Mouse (Mus musculus): Measurements from ENCODE around the gene Syt13. TPM values are rescaled to one million over a fixed set of nuclear protein-coding genes. Genes with fewer than 3 reads are reported as not detected.

Gene Syt13
- total and polyA plus RNA-seq, 2 experiments from 2014 or later, result 0.11 to 0.31 TPM

DNA sequence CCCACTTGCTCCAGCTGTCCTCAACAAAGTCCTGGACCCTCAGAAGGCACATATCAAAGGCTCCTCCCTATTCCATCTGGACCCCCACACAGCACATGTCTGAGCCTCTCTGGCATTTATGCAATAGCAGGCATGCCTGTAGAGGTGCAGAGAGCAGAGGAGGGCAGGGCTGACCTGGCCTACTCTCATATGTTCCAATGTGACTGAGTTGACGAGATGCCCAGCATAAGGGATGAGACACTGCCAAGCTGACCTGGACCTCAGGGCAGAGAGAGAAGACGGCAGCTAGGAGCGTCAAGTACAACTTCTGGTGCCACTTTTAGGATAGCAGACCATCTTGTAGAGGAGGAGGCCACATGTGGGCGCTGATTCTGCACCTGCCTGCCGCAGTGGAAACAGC, 77.1 kb downstream of the Syt13 start:
- 89% methylated on average over 5 of the region's 5 CpGs for WGBS
- Histone ChIP-seq H3K36me3 (replicated peaks; ENCODE audit: control insufficient read depth, insufficient read depth, low read length) (peaks cover 16% of the 10 kb centered on the region), H3K4me1 (ENCODE audit: control insufficient read depth, insufficient read depth) (peaks cover 26% of the 10 kb centered on the region), H3K27me3 (ENCODE audit: control insufficient read depth, insufficient read depth, low read length) (no peaks in the 10 kb centered on the region), H3K4me3 (ENCODE audit: low read depth, low read length) (no peak overlapping the region), H3K9me3 (replicated peaks; ENCODE audit: control insufficient read depth, low read length) (no peaks in the 10 kb centered on the region), H3K9ac (replicated peaks; ENCODE audit: low read depth, low read length) (no peak overlapping the region), H3K27ac (ENCODE audit: low read depth) (no peak overlapping the region), H3K4me2 (ENCODE audit: low read depth, low read length) (no peak overlapping the region)
- ATAC-seq (ENCODE audit: insufficient read depth, low read depth) (no peak), DNase-seq (ENCODE audit: low spot score) (no peak)
- TF ChIP-seq CTCF (IDR thresholded peaks at IDR 0.05; ENCODE audit: low read depth) (no peak), EP300 (IDR thresholded peaks at IDR 0.05; ENCODE audit: low read depth) (no peak)

- DNase-seq (ENCODE audit: low spot score) (no peak), ATAC-seq (ENCODE audit: insufficient read depth, low read depth) (no peak)
- TF ChIP-seq CTCF (IDR thresholded peaks at IDR 0.05; ENCODE audit: low read depth) (no peak), EP300 (IDR thresholded peaks at IDR 0.05; ENCODE audit: low read depth) (no peak)
- no peak overlapping the region for H3K4me2 ChIP-seq (ENCODE audit: low read depth, low read length)
- no peaks in the 10 kb centered on the region for H3K27me3 ChIP-seq (ENCODE audit: control insufficient read depth, insufficient read depth, low read length)
- H3K9ac ChIP-seq (replicated peaks; ENCODE audit: low read depth, low read length), result no peak overlapping the region
- no peak overlapping the region for H3K27ac ChIP-seq (ENCODE audit: low read depth)
- H3K9me3 ChIP-seq (replicated peaks; ENCODE audit: control insufficient read depth, low read length), result no peaks in the 10 kb centered on the region
- WGBS, result 80% methylated on average over 4 of the region's 4 CpGs
- peaks cover 20% of the 10 kb centered on the region for H3K36me3 ChIP-seq (replicated peaks; ENCODE audit: control insufficient read depth, insufficient read depth, low read length)
- H3K4me1 ChIP-seq (ENCODE audit: control insufficient read depth, insufficient read depth), result no peaks in the 10 kb centered on the region
- H3K4me3 ChIP-seq (ENCODE audit: low read depth, low read length), result no peak overlapping the region
These were observed 90.1 kb downstream of the Syt13 start for GRCm38 (mm10) chr2:93005028-93005427.

Other genes starting within 250 kb of the Syt13 start
- gene Prdm11, start 131.1 kb downstream of the Syt13 start, total RNA-seq (2014; rRNA removed; ENCODE audit: low replicate concordance), result 10.7 and 12.7 TPM in 2 replicates
- 2.7 and 2.9 TPM in 2 replicates for gene Prdm11, start 131.1 kb downstream of the Syt13 start, polyA plus RNA-seq (2015; fragmentation: Nextera tagmentation; extraction: Ambion mirVana)

All from heart, postnatal 0 days (tissue).